Comparison of ENCODE assay signal across 10 mouse cellular contexts in genomic region chr8:90657641-90658051, GRCm38 (mm10).
DNase-seq lines count a peak whose midpoint lies in the region; ATAC-seq lines count a peak whose summit lies in the region.
"Had no signal": no experiment of that assay in that cellular context is flagged by ENCODE, and none has a peak within 500 bp of the region (broad histone marks: within the 10 kb centered on the region; RNA-seq: fewer than 3 reads in every experiment).

No protein-coding gene starts in this region.

- peak overlapping the region; percentile 34 for H3K4me2 ChIP-seq in forebrain, embryonic 15.5 days (replicated peaks)
- H3K4me2 ChIP-seq: embryonic facial prominence, embryonic 12.5 days had no signal

- peak overlapping the region; percentile 15; the same call in 1 of the 2 replicates for H3K4me3 ChIP-seq in forebrain, embryonic 15.5 days
- H3K4me3 ChIP-seq: embryonic facial prominence, embryonic 12.5 days had no signal

- H3K27ac ChIP-seq in forebrain, embryonic 15.5 days (replicated peaks): peak overlapping the region; percentile 82
- H3K27ac ChIP-seq: embryonic facial prominence, embryonic 12.5 days; macrophage had no signal

- peak; percentile 55 for ATAC-seq in forebrain, embryonic 15.5 days (replicated peaks)
- no peak for ATAC-seq in megakaryocyte-erythroid progenitor cell, adult 5-6 weeks (replicated peaks; ENCODE audit: low FRiP score, low TSS enrichment, poor library complexity, severe bottlenecking)

- H3K4me1 ChIP-seq in forebrain, embryonic 15.5 days: peaks cover 33% of the 10 kb centered on the region
- H3K4me1 ChIP-seq: embryonic facial prominence, embryonic 12.5 days had no signal

- no peak overlapping the region for H3K9ac ChIP-seq in forebrain, embryonic 15.5 days (replicated peaks)
- H3K9ac ChIP-seq: embryonic facial prominence, embryonic 12.5 days had no signal

- H3K36me3 ChIP-seq in forebrain, embryonic 15.5 days: no peaks in the 10 kb centered on the region
- H3K36me3 ChIP-seq: embryonic facial prominence, embryonic 12.5 days had no signal

- H3K9me3 ChIP-seq in forebrain, embryonic 15.5 days: peaks cover 9% of the 10 kb centered on the region; the same call in 1 of the 2 replicates

- DNase-seq in adrenal gland, postnatal 14 days: peak; percentile 14
- no peak for DNase-seq in adrenal gland, adult 8-10 months
- peak; percentile 40 for DNase-seq in cerebellum, adult 11 months
- peak; percentile 77 for DNase-seq in layer of hippocampus, adult 11-12 months (ENCODE audit: low spot score)
- peak; percentile 30 for DNase-seq in lung, postnatal 36 days
- DNase-seq in telencephalon, adult 2 months (ENCODE audit: low read depth, low spot score): peak; percentile 75

- H3K27me3 ChIP-seq in forebrain, embryonic 15.5 days: no peaks in the 10 kb centered on the region
- H3K27me3 ChIP-seq: embryonic facial prominence, embryonic 12.5 days had no signal

- WGBS in forebrain, embryonic 15.5 days: 3% methylated on average over 7 of the region's 7 CpGs
